Mouse (Mus musculus) spleen, postnatal 36 days (tissue): ENCODE measurements around the gene Gm13277.
"Not testable (repeated sequence)": the region's sequence is repeated elsewhere in the genome, so short reads cannot be mapped to it uniquely, and the experiment has no call there.

Experiments
- DNase-seq, 2 experiments: peaks; one replicate each; pipeline ENCODE4 v3.0.0; 2022; ENCODE audit warnings: low spot score in 2 of 2, mixed read lengths in 1 of 2

Gene Gm13277

GRCm38 (mm10) chr4:88788402-88788801 is at the start of gene Gm13277:
Gene Gm13277, plus strand, starts transcription at chr4:88788632.
- DNase-seq: peak; percentile 66 to 70

GRCm38 (mm10) chr4:88739036-88739435 is 49.4 kb upstream of the Gm13277 start:
- DNase-seq: no peak

- DNase-seq: no peak
Observed at GRCm38 (mm10) chr4:88741426-88741825, 47.0 kb upstream of the Gm13277 start.

GRCm38 (mm10) chr4:88742771-88743371 is 45.6 kb upstream of the Gm13277 start:
- no peak for DNase-seq

- no peak for DNase-seq
Observed at GRCm38 (mm10) chr4:88744207-88744606, 44.2 kb upstream of the Gm13277 start.

GRCm38 (mm10) chr4:88749926-88750325 is 38.5 kb upstream of the Gm13277 start:
- DNase-seq: no peak

GRCm38 (mm10) chr4:88754818-88755340 is 33.6 kb upstream of the Gm13277 start, which contains the start of gene Gm13271:
Gene Gm13271, plus strand, starts transcription at chr4:88754868.
- peak; percentile 67 for DNase-seq

- DNase-seq: not testable (repeated sequence)
Observed at GRCm38 (mm10) chr4:88756581-88757513, 31.6 kb upstream of the Gm13277 start.

GRCm38 (mm10) chr4:88757628-88758031 is 30.8 kb upstream of the Gm13277 start:
- peak; percentile 82 to 84 for DNase-seq

GRCm38 (mm10) chr4:88758751-88759150 is 29.7 kb upstream of the Gm13277 start:
- DNase-seq: not testable (repeated sequence)

GRCm38 (mm10) chr4:88759610-88760268 is 28.7 kb upstream of the Gm13277 start, which contains the start of gene Gm13283:
Gene Gm13283, plus strand, starts transcription at chr4:88760119.
- DNase-seq: peak; percentile 23 to 41

- DNase-seq: peak; percentile 55 to 61
Observed at GRCm38 (mm10) chr4:88760431-88760830, 28.0 kb upstream of the Gm13277 start.

GRCm38 (mm10) chr4:88761776-88762175 is 26.7 kb upstream of the Gm13277 start:
- peak; percentile 69 to 73 for DNase-seq

GRCm38 (mm10) chr4:88762341-88762740 is 26.1 kb upstream of the Gm13277 start:
- DNase-seq: not testable (repeated sequence)

- peak; percentile 19 to 28 for DNase-seq
Observed at GRCm38 (mm10) chr4:88763384-88764018, 24.9 kb upstream of the Gm13277 start.

- DNase-seq: not testable (repeated sequence)
Observed at GRCm38 (mm10) chr4:88773534-88773933, 14.9 kb upstream of the Gm13277 start, which contains the start of gene Gm13290. Gene Gm13290, plus strand, starts transcription at chr4:88773834.

- not testable (repeated sequence) for DNase-seq
Observed at GRCm38 (mm10) chr4:88776622-88777021, 11.8 kb upstream of the Gm13277 start, which contains the start of gene Gm13289. Gene Gm13289, plus strand, starts transcription at chr4:88776922.

GRCm38 (mm10) chr4:88779550-88779949 is 8.9 kb upstream of the Gm13277 start, which contains the start of gene Gm13272:
Gene Gm13272, plus strand, starts transcription at chr4:88779850.
- not testable (repeated sequence) for DNase-seq

- not testable (repeated sequence) for DNase-seq
Observed at GRCm38 (mm10) chr4:88780320-88780719, 8.1 kb upstream of the Gm13277 start.

GRCm38 (mm10) chr4:88781831-88782230 is 6.6 kb upstream of the Gm13277 start, which contains the start of gene Ifnz:
Gene Ifnz, plus strand, starts transcription at chr4:88782131.
- DNase-seq: not testable (repeated sequence)

GRCm38 (mm10) chr4:88782335-88782734 is 6.1 kb upstream of the Gm13277 start:
- DNase-seq: not testable (repeated sequence)
